Mouse (Mus musculus) testis, adult 2 months (tissue): Measurements from ENCODE around the gene St3gal3.

Experiments
- CTCF ChIP-seq: fragments of 200-500 bp; IDR thresholded peaks from 2 replicates; pipeline ENCODE4 v1.5.1; 2012; ENCODE audit warnings: low read depth, mild to moderate bottlenecking, inconsistent platforms, low read length, moderate library complexity; ENCODE audit not compliant: control insufficient read depth, insufficient read depth, insufficient replicate concordance
- POLR2A ChIP-seq: fragments of 200-500 bp; IDR thresholded peaks from 2 replicates; pipeline ENCODE4 v1.6.1; 2012; ENCODE audit warnings: low read depth, mild to moderate bottlenecking, inconsistent platforms, low read length, moderate library complexity; ENCODE audit not compliant: control insufficient read depth

- TF ChIP-seq POLR2A (no peak), CTCF (no peak)
Measured at GRCm38 (mm10) chr4:118025931-118026330, 108.8 kb downstream of the St3gal3 start.
